Mouse (Mus musculus): ENCODE data around the gene Rere.
"Not testable (repeated sequence)": the region's sequence is repeated elsewhere in the genome, so short reads cannot be mapped to it uniquely, and the experiment has no call there.

Rere gene

DNA sequence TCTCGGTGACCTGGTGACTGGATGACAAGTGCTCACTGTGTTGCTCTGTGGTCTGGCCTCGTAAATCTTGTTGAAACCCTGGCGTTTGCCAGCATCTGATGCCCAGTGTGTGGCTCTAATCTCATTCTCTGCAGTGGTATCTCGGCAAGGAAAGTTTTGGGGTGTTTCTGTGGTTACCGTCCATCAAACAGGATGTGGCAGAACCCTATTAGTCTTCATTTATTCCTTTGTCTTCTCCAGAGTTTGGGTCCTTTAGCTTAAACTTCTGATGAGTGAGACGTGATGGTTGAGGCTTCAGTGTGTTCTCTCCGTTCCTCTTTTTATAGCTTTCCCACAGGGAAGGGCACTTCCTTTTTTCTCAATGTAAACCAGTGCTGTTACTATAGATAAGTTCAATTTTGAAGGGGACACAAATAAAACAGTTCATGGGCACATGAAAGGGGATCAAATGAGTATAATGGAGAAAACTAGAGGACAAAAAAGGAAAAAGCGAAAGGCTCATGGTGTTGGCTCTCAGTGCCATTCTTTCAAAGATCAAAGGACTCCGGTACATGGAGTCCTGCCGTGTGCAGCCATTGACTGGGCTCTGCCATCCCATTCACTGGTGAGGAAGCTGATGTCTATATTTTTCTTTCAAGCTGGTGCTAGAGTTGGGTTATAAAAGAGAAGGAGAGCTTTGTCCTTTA lies 191.4 kb downstream of the Rere start:
- DNase-seq, result no peak

- no peak for DNase-seq
Observed at GRCm38 (mm10) chr4:150473437-150474070, 192.1 kb downstream of the Rere start.

DNA sequence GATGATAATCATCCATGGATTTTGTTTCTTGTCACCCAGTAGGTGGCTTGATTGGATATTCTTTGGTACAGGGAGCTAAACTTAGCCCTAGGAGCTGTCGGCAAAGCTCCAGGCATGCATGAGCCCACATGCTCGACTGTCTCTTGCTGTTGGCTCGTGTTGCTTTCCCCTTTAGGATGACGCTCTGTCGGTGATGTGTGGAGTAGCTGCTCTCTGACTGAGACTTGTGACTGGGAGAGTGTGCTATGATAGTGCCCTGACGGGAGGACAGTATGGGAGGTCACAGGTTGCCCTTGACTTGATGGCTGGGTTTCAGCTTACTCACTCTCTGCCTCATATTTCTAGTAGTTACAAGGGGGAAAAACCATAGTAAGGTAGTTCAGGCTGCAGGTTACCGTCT lies 192.6 kb downstream of the Rere start:
- no peak for DNase-seq

- DNase-seq, result no peak
Observed at GRCm38 (mm10) chr4:150476258-150476657, 194.8 kb downstream of the Rere start.

DNA sequence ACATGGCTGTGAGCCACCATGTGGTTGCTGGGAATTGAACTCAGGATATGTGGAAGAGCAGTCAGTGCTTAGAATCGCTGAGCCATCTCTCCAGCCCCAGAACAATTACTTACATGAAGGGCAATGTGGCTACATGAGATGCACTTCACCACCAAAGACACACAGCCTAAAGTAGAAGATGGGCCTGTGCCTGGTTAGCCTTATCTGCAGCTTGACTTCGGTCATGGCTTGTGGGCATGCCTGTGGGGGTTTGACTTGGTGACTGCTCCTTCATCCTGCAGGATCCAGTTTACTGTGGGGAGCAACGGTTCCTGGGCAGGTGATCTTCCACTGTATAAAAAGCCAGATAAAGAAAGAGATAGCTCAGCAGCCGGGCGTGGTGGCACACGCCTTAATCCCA lies 196.6 kb downstream of the Rere start:
- DNase-seq, result no peak

GRCm38 (mm10) chr4:150483081-150483480 lies 201.6 kb downstream of the Rere start:
- not testable (repeated sequence) for DNase-seq

- DNase-seq, result no peak
Observed at GRCm38 (mm10) chr4:150486097-150486496, 204.7 kb downstream of the Rere start.

GRCm38 (mm10) chr4:150487109-150487508 lies 205.7 kb downstream of the Rere start:
- DNase-seq, result no peak

- DNase-seq, result peak; percentile 68
Observed at GRCm38 (mm10) chr4:150488096-150488748, 206.8 kb downstream of the Rere start.

GRCm38 (mm10) chr4:150488767-150489166 lies 207.3 kb downstream of the Rere start:
- peak; percentile 25 for DNase-seq

GRCm38 (mm10) chr4:150490050-150490449 lies 208.6 kb downstream of the Rere start:
- DNase-seq, result no peak

GRCm38 (mm10) chr4:150491710-150492109 lies 210.3 kb downstream of the Rere start:
- DNase-seq, result no peak

- no peak for DNase-seq
Observed at GRCm38 (mm10) chr4:150493258-150493937, 212.0 kb downstream of the Rere start.

- DNase-seq, result not testable (repeated sequence)
Observed at GRCm38 (mm10) chr4:150493938-150494330, 212.5 kb downstream of the Rere start.

DNA sequence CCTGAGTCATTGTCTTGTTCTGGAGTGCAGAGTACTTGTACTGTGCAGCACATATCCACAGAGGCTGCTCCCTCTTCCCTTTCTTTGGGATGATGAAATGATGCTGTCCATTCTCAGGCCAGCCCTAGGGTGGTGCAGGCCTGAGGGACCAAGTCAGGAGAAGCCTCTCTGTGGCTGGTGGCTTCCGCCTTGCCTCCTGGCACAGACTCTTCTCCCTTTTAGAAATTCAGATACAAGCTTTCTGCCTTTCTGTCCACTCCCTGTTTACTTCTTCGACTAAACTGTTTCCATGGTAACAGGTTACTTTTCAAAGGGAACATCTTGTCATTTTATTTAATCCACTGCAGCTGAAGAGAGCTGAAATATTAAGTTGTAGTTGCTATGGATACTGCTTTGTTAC lies 214.1 kb downstream of the Rere start:
- DNase-seq, result no peak

GRCm38 (mm10) chr4:150504304-150505021 lies 223.0 kb downstream of the Rere start:
- DNase-seq, result no peak

- DNase-seq, result no peak
Observed at GRCm38 (mm10) chr4:150509026-150509712, 227.7 kb downstream of the Rere start.

- DNase-seq, result no peak
Observed at GRCm38 (mm10) chr4:150510036-150510435, 228.6 kb downstream of the Rere start.

- not testable (repeated sequence) for DNase-seq
Observed at GRCm38 (mm10) chr4:150513387-150513786, 231.9 kb downstream of the Rere start.

GRCm38 (mm10) chr4:150516201-150516600 lies 234.8 kb downstream of the Rere start:
- DNase-seq, result no peak

- DNase-seq, result no peak
Observed at GRCm38 (mm10) chr4:150517381-150517780, 235.9 kb downstream of the Rere start.

- DNase-seq, result no peak
Observed at GRCm38 (mm10) chr4:150518826-150519225, 237.4 kb downstream of the Rere start.

All from cerebellum, adult 8-10 months (tissue).